Mouse (Mus musculus): ENCODE measurements around the gene Ror1.

GRCm38 (mm10) chr4:100128026-100128922, 32.7 kb downstream of the Ror1 start:
- TF ChIP-seq CTCF (IDR thresholded peaks at IDR 0.05; ENCODE audit: low read depth) (no peak), EP300 (optimal IDR thresholded peaks at IDR 0.05) (no peak)

All from stomach, postnatal 0 days (tissue).